Mouse (Mus musculus): Measurements from ENCODE around the gene Nrgn. TPM values are rescaled to one million over a fixed set of nuclear protein-coding genes. Genes with fewer than 3 reads are reported as not detected.

Nrgn gene
- polyA plus RNA-seq, 1 experiment: 2,488 TPM

DNA sequence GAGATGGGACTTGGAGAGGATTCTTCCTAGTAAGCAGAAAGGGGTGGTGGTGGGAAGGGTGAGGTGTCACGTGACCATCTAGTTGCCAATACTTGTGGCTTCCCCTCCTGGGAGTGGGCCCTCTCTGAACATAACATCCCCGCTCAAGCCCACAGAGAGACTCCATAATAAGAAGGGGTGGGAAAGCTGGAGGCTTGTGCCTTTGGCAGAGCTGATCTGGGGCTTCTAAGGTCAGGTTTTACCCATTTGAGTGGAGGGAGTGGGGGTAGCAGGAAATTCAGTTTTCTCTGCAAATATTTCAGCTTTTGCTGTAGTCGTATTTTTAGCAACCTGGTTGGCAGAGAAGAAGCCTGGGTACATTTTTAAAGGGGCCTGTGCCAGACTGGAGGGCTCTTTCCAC is 3.7 kb upstream of the Nrgn start:
- H3K4me3 ChIP-seq (ENCODE audit: insufficient read depth, low read length): no peak overlapping the region
- no peak overlapping the region for H3K27ac ChIP-seq (ENCODE audit: insufficient read depth, low read length)
- TF ChIP-seq POLR2A (IDR thresholded peaks at IDR 0.05; ENCODE audit: extremely low read depth, insufficient read depth, low read length): no peak
- TF ChIP-seq CTCF (IDR thresholded peaks at IDR 0.05; ENCODE audit: extremely low read depth, insufficient read depth, low read length): no peak
- H3K4me1 ChIP-seq (ENCODE audit: control insufficient read depth, insufficient read depth, low read length): peaks cover 10% of the 10 kb centered on the region

DNA sequence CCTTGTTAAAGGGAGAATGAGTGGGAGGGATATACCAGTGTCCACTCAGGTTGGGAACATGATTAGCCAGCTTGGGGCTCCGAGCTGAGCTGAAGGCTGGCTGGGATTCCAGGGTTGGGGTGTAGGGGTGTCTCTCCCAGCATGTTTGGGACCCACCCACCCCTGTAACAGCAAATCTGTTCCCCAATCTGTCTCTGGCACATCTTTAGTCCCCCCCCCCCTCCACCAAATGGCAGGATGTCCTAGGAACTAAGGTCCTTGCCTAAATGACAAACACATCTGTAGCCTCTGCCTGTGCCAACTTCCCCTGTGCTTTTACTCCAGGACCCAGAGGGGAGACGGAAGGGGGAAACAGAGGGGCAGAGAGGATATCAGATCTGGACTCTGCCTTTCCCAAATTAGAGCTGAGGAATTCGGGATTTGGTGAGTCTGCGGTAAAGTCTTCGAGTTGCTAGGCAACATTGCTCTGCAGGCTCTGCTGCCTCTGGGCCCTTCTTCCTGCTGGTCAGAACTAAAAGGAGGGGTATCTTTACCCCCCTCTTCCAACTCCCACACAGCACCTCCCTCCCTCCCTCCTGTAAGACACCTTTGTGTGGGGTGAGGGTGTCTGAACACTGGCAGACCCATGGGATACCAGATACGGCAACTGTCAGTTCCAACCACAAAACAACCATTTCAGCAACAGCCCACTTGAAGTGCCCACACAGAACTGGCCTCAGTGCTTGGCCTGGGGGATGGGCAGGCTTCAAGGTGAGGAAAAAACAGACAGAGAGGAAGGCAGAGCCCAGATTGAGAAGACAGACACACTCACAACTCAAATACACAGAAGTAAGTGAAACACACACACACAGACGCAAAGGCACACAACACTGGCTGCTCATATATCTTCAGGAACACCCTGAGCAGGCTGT is 2.4 kb upstream of the Nrgn start, which contains the start of gene Siae:
TSS of gene Siae (plus strand) at position 861 of the 911 bp plus-strand sequence.
- TF ChIP-seq POLR2A (IDR thresholded peaks at IDR 0.05; ENCODE audit: extremely low read depth, insufficient read depth, low read length): no peak
- TF ChIP-seq CTCF (IDR thresholded peaks at IDR 0.05; ENCODE audit: extremely low read depth, insufficient read depth, low read length): no peak
- peak within 1 kb of the TSS; percentile 20 for H3K27ac ChIP-seq (ENCODE audit: insufficient read depth, low read length)

DNA sequence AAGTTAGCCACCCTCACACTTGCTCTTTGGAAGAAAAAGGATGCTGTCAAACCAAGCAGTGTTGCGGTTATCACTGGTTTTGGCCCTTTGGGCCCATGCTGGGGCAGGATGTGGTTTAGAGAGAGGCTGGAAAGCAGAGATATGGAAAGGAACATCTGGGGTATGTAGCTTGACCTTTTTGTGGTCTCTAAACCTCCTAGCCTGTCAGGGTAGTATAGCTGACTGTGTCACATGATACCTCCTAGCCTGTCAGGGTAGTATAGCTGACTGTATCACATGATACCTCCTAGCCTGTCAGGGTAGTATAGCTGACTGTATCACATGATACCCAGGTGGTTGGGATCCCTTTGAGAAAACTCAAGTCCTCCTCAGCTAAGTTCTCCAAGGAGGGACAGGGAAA is 1.6 kb upstream of the Nrgn start:
- Histone ChIP-seq H3K4me1 (ENCODE audit: control insufficient read depth, insufficient read depth, low read length) (peaks cover 10% of the 10 kb centered on the region), H3K27ac (ENCODE audit: insufficient read depth, low read length) (peak overlapping the region; percentile 11; the same call in 1 of the 2 replicates)

More for the DNA sequence above, 2.4 kb upstream of the Nrgn start, which contains the start of gene Siae:
- Histone ChIP-seq H3K4me1 (ENCODE audit: control insufficient read depth, insufficient read depth, low read length) (peaks cover 10% of the 10 kb centered on the region), H3K4me3 (ENCODE audit: insufficient read depth, low read length) (no peak within 1 kb of the TSS)

DNA sequence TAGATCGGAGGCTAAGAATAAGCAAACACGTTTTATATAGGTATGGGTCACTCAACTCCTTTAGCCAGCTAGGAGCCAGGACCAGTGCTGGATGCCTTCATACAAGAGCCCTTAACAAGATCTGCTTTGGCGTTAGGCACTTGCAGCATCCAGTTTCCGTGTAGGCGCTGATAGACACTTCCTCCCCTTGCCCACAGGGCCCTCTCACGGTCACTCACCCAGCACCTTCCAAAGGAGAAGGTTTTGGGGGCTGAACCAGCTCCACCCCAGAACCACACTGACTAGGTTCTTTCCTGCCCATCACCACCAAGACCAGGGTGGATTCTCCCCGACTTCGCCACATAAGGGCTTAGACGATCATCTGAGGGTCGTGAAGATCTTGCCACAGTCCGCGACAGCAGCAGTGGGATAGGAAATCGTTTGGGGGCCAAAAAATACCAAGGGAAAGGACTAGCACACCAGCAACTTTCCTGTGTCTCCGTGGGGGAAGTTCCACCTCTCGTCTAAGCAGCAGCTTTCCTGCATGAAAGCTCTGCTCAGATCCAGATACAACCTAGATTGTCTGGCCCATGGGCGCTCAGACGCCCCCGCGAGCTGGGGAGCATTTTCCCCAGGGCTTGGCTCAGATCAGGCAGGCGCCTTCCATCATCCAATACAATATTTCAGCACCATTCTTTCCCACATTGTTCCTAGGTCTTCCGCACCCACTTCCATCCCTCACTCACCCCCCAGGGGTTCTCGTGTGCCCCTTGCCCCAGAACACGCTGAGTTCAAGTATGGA is 763 bp downstream of the Nrgn start:
- peak; percentile 15; the same call in 1 of the 2 replicates for TF ChIP-seq POLR2A (IDR thresholded peaks at IDR 0.05; ENCODE audit: extremely low read depth, insufficient read depth, low read length)
- TF ChIP-seq CTCF (IDR thresholded peaks at IDR 0.05; ENCODE audit: extremely low read depth, insufficient read depth, low read length): no peak
- peak overlapping the region; percentile 94 for H3K27ac ChIP-seq (ENCODE audit: insufficient read depth, low read length)
- peaks cover 10% of the 10 kb centered on the region for H3K4me1 ChIP-seq (ENCODE audit: control insufficient read depth, insufficient read depth, low read length)
- peak overlapping the region; percentile 100 for H3K4me3 ChIP-seq (ENCODE audit: insufficient read depth, low read length)

More for the DNA sequence above, 1.6 kb upstream of the Nrgn start:
- H3K4me3 ChIP-seq (ENCODE audit: insufficient read depth, low read length): no peak overlapping the region
- TF ChIP-seq POLR2A (IDR thresholded peaks at IDR 0.05; ENCODE audit: extremely low read depth, insufficient read depth, low read length) (no peak), CTCF (IDR thresholded peaks at IDR 0.05; ENCODE audit: extremely low read depth, insufficient read depth, low read length) (no peak)

DNA sequence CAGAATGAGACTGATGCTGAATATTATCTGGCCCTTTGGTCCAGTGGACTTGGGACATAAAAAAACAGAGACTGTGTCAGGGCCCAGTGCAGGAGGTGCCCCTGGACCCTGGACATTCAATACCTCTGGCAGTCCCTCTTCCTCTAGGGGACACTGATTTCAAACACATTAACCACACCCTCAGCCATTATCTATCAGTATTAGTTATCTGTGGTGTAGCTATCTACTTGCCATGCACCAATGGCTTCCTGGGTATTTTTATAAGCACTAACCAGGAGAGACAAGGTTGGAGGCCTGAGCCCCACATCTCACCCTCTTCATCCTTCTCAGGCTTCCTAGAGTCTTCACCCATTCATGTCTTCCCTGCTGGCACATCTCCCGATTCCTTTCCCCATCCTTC is 2.3 kb downstream of the Nrgn start:
- H3K4me3 ChIP-seq (ENCODE audit: insufficient read depth, low read length): peak overlapping the region; percentile 100
- peak overlapping the region; percentile 72 for H3K27ac ChIP-seq (ENCODE audit: insufficient read depth, low read length)
- H3K4me1 ChIP-seq (ENCODE audit: control insufficient read depth, insufficient read depth, low read length): peaks cover 6% of the 10 kb centered on the region
- TF ChIP-seq POLR2A (IDR thresholded peaks at IDR 0.05; ENCODE audit: extremely low read depth, insufficient read depth, low read length) (no peak), CTCF (IDR thresholded peaks at IDR 0.05; ENCODE audit: extremely low read depth, insufficient read depth, low read length) (no peak)

DNA sequence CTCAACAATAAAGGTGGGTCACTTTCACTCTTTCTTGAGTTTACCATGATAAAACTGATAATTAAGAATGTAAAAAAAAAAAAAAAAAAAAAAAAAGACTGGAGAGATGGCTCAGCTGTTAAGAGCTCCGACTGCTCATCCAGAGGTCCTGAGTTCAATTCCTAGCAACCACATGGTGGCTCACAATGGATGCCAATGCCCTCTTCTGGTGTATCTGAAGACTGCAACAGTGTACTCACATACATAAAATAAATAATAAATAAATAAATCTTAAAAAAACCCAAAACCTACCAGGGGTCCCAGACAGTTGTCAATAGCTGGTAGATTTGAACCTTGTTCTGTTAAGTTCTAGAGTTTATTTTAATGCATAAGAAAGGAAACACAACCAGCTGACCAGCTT is 5.8 kb downstream of the Nrgn start:
- peaks cover 4% of the 10 kb centered on the region for H3K4me1 ChIP-seq (ENCODE audit: control insufficient read depth, insufficient read depth, low read length)
- H3K4me3 ChIP-seq (ENCODE audit: insufficient read depth, low read length): no peak overlapping the region
- no peak overlapping the region for H3K27ac ChIP-seq (ENCODE audit: insufficient read depth, low read length)
- TF ChIP-seq CTCF (IDR thresholded peaks at IDR 0.05; ENCODE audit: extremely low read depth, insufficient read depth, low read length): 0 out of 2 replicates have a peak, but pooled peaks have one; percentile 7
- no peak for TF ChIP-seq POLR2A (IDR thresholded peaks at IDR 0.05; ENCODE audit: extremely low read depth, insufficient read depth, low read length)

DNA sequence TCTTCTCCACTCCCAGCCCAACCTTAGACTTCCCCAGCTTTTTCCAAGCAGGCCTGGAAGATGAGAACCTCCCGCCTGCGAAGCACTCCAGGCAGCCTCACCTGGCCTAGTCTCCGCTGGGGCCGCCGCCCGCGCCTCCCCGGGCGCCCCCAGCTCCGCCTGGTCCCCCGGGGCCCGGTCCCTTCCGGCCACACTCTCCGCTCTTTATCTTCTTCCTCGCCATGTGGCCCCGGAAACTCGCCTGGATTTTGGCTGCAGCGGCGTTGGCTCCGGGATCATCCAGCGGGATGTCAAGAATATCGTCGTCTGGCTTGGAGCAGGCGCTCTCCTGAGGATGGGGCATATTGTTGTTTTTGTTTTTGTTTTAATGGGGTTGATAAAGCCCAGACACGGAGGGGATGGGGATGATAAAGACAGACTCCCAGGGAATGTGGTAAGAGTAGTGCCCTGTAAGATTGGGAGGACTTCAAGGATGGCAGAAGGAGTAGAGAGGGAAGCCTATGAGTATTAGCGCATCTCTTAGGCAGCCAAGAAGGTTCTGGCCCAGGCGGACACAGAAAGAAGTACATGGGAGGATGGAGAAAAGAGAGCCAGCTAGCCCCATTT is 6.8 kb downstream of the Nrgn start:
- peaks cover 4% of the 10 kb centered on the region for H3K4me1 ChIP-seq (ENCODE audit: control insufficient read depth, insufficient read depth, low read length)
- TF ChIP-seq POLR2A (IDR thresholded peaks at IDR 0.05; ENCODE audit: extremely low read depth, insufficient read depth, low read length) (no peak), CTCF (IDR thresholded peaks at IDR 0.05; ENCODE audit: extremely low read depth, insufficient read depth, low read length) (no peak)
- H3K27ac ChIP-seq (ENCODE audit: insufficient read depth, low read length): 0 out of 2 replicates have a peak overlapping the region, but pooled peaks have one; percentile 21
- no peak overlapping the region; the same call in none of the 2 replicates for H3K4me3 ChIP-seq (ENCODE audit: insufficient read depth, low read length)

DNA sequence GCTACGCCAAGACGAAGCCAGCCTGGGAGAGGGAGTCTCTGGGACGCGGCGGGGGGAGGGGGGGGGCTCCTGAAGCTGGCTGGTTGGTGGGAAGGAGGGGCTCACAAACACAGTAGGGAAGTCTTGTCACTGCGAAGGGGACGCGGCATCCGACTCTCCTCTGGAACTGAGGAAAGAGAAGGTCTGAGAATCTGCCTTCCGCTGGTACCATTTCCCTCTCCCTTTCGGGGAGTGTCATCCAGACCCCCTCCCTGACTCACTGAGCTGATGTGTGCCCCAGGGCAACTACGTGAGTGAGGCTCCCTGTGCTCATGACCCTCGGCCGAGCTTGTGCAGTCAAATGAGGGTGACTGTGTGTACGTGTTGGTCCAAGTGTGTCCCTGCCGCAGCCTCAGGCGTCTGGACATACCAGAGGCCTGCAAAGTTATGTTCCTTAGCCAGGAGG is 7.5 kb downstream of the Nrgn start:
- Histone ChIP-seq H3K4me3 (ENCODE audit: insufficient read depth, low read length) (no peak overlapping the region; the same call in 1 of the 2 replicates), H3K4me1 (ENCODE audit: control insufficient read depth, insufficient read depth, low read length) (peaks cover 4% of the 10 kb centered on the region), H3K27ac (ENCODE audit: insufficient read depth, low read length) (peak overlapping the region; percentile 21; the same call in 1 of the 2 replicates)
- TF ChIP-seq CTCF (IDR thresholded peaks at IDR 0.05; ENCODE audit: extremely low read depth, insufficient read depth, low read length) (no peak), POLR2A (IDR thresholded peaks at IDR 0.05; ENCODE audit: extremely low read depth, insufficient read depth, low read length) (no peak)
